Mouse (Mus musculus) bone marrow, adult 2 months (tissue): Measurements from ENCODE around the gene Phyhd1.

Source experiments
- CTCF ChIP-seq: fragments of 200-500 bp; IDR thresholded peaks from 2 replicates; pipeline ENCODE4 v1.5.1; 2011; ENCODE audit warnings: low read length, control low read depth; ENCODE audit not compliant: control insufficient read depth, insufficient read depth
- POLR2A ChIP-seq: fragments of 200-500 bp; IDR thresholded peaks from 2 replicates; pipeline ENCODE4 v1.6.1; 2011; ENCODE audit warnings: low read depth, mild to moderate bottlenecking, control low read depth, low read length, borderline replicate concordance; ENCODE audit not compliant: control insufficient read depth

- TF ChIP-seq CTCF (no peak), POLR2A (peak; percentile 55; the same call in 1 of the 2 replicates)
These were observed 14.4 kb upstream of the Phyhd1 start for GRCm38 (mm10) chr2:30251417-30252104.
